Mouse (Mus musculus) heart, embryonic 11.5 days (tissue): ENCODE measurements around the gene Tmem258. TPM values are rescaled to one million over a fixed set of nuclear protein-coding genes. Genes with fewer than 3 reads are reported as not detected.

Experiments
- ATAC-seq: fragments of 200-750 bp; cut with Nextera tagmentation; replicated peaks from 2 replicates; pipeline ENCODE4 v1.8.0; 2017; ENCODE audit warnings: moderate library complexity; ENCODE audit not compliant: insufficient number of reproducible peaks, low FRiP score, low TSS enrichment
- H3K27ac ChIP-seq: fragments of 300-500 bp; sonication (generic); 2 replicates; pipeline ENCODE4 v1.5.1; 2014; ENCODE audit warnings: mild to moderate bottlenecking, low read depth, low read length
- H3K27me3 ChIP-seq: fragments of 300-500 bp; sonication (generic); 2 replicates; pipeline ENCODE4 v1.6.1; 2014; ENCODE audit warnings: mild to moderate bottlenecking, low read length, mixed read lengths; ENCODE audit not compliant: control insufficient read depth, insufficient read depth
- H3K36me3 ChIP-seq: fragments of 300-500 bp; sonication (generic); 2 replicates; pipeline ENCODE4 v1.6.1; 2014; ENCODE audit warnings: mild to moderate bottlenecking, low read length, moderate library complexity, mixed read lengths; ENCODE audit not compliant: control insufficient read depth, insufficient read depth
- H3K4me1 ChIP-seq: fragments of 300-500 bp; sonication (generic); 2 replicates; pipeline ENCODE4 v1.6.1; 2014; ENCODE audit warnings: low read length; ENCODE audit not compliant: control insufficient read depth, insufficient read depth
- H3K4me2 ChIP-seq: fragments of 300-500 bp; sonication (generic); 2 replicates; pipeline ENCODE4 v1.6.1; 2014; ENCODE audit warnings: mild to moderate bottlenecking, moderate library complexity
- H3K4me3 ChIP-seq: fragments of 300-500 bp; sonication (generic); 2 replicates; pipeline ENCODE4 v1.5.1; 2014; ENCODE audit warnings: low read depth, low read length
- H3K9ac ChIP-seq: fragments of 300-500 bp; sonication (generic); 2 replicates; pipeline ENCODE4 v1.6.1; 2014; ENCODE audit warnings: mild to moderate bottlenecking, low read depth, low read length, moderate library complexity
- H3K9me3 ChIP-seq: fragments of 300-500 bp; sonication (generic); replicated peaks from 2 replicates; pipeline ENCODE4 v1.6.1; 2016; ENCODE audit warnings: low read length; ENCODE audit not compliant: control insufficient read depth
- WGBS: fragments of 180-500 bp; shearing (Covaris S2); extraction: QIAGEN DNeasy Blood & Tissue Kit; methylation state at CpG from one replicate; pipeline ENCODE4 v1.1.7; 2014; ENCODE audit not compliant: insufficient replicate concordance; 5-methylcytosine and 5-hydroxymethylcytosine counted together
- polyA plus RNA-seq: library from polyadenylated mRNA; unstranded; fragments of >200 nt; fragmentation: Nextera tagmentation; extraction: Ambion mirVana; gene quantifications from 2 replicates; pipeline ENCODE4 v1.2.1, GENCODE M21; 2014

Tmem258 gene
- polyA plus RNA-seq, 1 experiment from 2014 or later, result 412 TPM

DNA sequence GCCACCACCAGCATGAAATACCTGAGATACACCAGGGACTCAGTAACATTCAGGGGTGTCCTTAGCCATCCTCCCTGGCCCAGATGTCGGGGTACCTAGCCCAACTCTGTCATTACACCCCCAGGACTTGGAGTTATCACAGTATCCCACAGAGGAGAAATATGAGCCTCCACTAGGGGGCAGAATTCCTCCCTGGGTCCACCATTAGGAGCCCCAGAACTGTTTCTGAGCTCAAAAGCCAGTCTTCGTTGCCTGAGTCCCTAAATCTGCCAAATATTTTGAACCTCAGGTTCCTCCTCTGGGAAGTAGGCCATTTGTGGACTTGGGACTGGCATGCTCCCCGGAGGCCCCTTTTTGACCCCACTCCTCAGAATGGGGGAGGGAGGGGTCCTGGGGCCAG, 15.3 kb downstream of the Tmem258 start:
- Histone ChIP-seq H3K4me2 (no peak overlapping the region), H3K36me3 (no peaks in the 10 kb centered on the region), H3K27ac (no peak overlapping the region), H3K4me3 (no peak overlapping the region), H3K27me3 (no peaks in the 10 kb centered on the region), H3K9ac (no peak overlapping the region), H3K4me1 (peaks cover 7% of the 10 kb centered on the region), H3K9me3 (no peaks in the 10 kb centered on the region)
- WGBS, result 52% methylated on average over 3 of the region's 3 CpGs
- ATAC-seq, result no peak

DNA sequence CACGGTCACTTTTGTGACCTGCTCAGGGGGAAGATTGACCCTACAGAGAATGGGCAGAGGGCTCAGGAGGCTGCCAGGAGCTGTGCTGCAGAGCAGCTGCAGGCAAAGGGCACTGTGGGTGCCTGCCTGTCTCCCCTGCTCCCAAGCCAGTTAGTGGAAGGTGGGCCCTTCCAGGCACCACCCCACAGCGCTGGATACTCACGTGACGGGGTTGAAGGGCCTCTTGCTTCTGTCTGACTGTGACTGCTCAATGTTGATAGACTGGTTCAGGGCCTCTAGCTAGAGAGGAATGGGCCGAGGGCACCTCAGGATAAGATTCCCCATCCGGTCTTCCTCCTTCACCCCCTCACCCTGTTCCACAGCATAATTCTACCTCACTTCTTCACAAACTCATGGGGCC, 15.8 kb downstream of the Tmem258 start:
- Histone ChIP-seq H3K36me3 (no peaks in the 10 kb centered on the region), H3K27ac (no peak overlapping the region), H3K4me1 (peaks cover 10% of the 10 kb centered on the region), H3K27me3 (no peaks in the 10 kb centered on the region), H3K4me2 (no peak overlapping the region), H3K9ac (no peak overlapping the region), H3K4me3 (no peak overlapping the region), H3K9me3 (no peaks in the 10 kb centered on the region)
- 71% methylated on average over 6 of the region's 6 CpGs for WGBS
- ATAC-seq, result no peak

DNA sequence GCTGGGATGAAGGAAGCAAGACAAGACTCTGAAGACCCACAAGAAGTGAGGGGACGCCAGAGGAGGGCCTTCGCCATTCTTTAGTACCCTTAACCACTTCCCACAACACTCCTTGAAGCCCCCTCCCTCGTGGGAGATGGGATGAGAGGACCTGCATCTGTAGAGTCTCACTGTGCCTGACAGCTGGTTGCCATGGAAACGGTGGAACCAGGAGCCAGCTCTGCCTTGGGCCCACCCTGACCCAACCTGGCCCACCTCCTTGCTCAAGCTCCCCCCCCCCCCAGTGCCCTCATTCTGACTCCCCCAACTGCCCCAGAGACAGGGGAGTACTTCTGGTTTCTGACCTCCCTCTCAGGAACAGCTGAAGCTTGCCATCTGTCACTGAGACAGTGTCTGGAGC, 17.8 kb downstream of the Tmem258 start:
- H3K9ac ChIP-seq, result no peak overlapping the region
- H3K4me3 ChIP-seq, result no peak overlapping the region
- no peaks in the 10 kb centered on the region for H3K36me3 ChIP-seq
- 0 out of 2 replicates have a peak overlapping the region, but pooled peaks have one; percentile 41 for H3K27ac ChIP-seq
- no peaks in the 10 kb centered on the region for H3K9me3 ChIP-seq
- H3K4me2 ChIP-seq, result no peak overlapping the region
- H3K27me3 ChIP-seq, result no peaks in the 10 kb centered on the region
- 37% methylated on average over 4 of the region's 4 CpGs for whole genome bisulfite sequencing
- no peak; the same call in 1 of the 2 replicates for ATAC-seq
- H3K4me1 ChIP-seq, result peaks cover 21% of the 10 kb centered on the region

DNA sequence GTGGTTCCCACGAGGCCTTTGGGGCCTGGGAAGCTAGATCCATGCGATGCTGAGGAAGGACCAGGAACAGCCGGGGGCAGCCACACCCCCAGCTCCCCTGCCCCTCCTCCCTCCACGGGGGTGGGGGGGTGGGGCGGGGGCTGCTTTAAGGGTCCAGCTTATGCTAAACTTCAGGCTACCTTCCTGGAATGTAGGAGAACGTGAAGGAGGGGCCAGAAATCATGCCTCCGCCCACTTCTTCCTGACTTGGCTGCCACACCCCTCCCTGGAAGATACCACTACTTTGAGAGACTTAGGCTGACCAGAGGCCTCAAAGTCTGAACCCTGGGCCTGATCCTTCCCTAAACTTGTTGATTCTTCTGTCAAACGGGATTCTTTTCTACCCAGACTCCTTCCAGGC, 18.8 kb downstream of the Tmem258 start:
- no peak overlapping the region for H3K9ac ChIP-seq
- ATAC-seq, result 0 out of 2 replicates have a peak, but pooled peaks have one; percentile 8
- no peak overlapping the region for H3K4me2 ChIP-seq
- H3K9me3 ChIP-seq, result no peaks in the 10 kb centered on the region
- no peaks in the 10 kb centered on the region for H3K36me3 ChIP-seq
- H3K27ac ChIP-seq, result peak overlapping the region; percentile 41; the same call in 1 of the 2 replicates
- WGBS, result 26% methylated on average over 8 of the region's 8 CpGs
- H3K4me3 ChIP-seq, result no peak overlapping the region
- H3K4me1 ChIP-seq, result peaks cover 21% of the 10 kb centered on the region
- H3K27me3 ChIP-seq, result no peaks in the 10 kb centered on the region

DNA sequence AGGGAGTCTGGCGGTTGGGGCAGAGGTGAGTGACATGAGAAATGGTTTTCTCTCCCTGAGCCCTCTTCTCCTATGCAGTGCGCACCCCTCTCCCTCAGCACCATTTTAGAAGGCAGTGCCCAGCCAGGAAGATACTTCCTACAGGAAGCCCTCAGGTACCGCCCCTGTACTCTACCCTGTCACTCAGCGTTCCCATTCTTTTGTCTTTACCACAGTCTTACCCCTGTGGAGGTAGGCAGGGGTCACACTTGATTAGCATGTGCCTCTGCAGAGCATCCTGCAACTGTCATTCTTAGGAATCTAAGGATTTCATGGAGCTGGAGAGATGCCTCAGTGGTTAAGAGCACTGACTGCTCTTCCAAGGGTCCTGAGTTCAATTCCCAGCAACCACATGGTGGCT, 19.7 kb downstream of the Tmem258 start:
- Histone ChIP-seq H3K4me3 (no peak overlapping the region), H3K9ac (no peak overlapping the region)

DNA sequence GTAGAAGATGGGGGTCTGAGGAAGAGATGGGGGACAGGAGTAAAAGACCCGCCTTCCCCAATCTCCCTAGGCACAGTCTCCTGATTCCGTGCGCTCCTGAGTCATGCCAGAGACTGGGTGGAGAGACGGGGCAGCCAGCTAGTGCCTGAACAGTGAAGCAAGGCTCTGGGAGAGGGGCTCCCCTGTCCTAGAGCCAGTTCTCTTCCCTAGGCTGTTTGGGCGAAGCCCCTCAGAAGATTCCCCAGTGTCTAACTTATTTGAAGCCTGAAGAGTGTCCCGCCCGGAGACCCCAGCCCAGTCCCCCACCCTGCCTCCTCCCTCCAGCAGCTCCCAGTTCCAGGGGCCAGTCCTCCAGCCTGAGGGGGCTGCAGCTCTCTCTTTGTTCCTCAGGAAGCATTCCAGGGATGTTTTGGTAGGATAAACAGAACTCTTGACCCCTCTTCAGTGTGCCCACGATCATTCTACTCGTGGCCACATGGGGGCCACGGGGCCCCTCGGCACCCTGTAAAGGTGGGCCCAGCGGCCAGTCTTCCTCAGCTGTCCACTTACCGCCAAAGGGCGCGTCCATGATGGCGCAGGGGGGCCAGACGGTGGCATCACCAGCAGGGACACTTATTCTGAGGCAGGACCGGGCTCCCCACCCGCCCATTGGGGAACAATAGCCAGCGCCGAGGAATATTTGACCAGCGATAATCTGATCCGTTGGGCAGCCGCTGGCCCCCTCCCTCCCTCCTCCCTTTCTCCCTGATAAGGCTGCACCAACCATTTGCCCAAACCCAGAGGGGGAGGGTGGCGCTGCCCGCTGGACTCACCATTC, 21.0 kb downstream of the Tmem258 start:
- H3K27ac ChIP-seq, result peak overlapping the region; percentile 64
- no peaks in the 10 kb centered on the region for H3K27me3 ChIP-seq
- no peaks in the 10 kb centered on the region for H3K36me3 ChIP-seq
- no peak for ATAC-seq
- WGBS, result 12% methylated on average over 26 of the region's 26 CpGs
- H3K9me3 ChIP-seq, result no peaks in the 10 kb centered on the region
- H3K4me3 ChIP-seq, result peak overlapping the region; percentile 30
- H3K4me1 ChIP-seq, result peaks cover 26% of the 10 kb centered on the region
- H3K4me2 ChIP-seq, result peak overlapping the region; percentile 66
- peak overlapping the region; percentile 60 for H3K9ac ChIP-seq

More for the DNA sequence above, 19.7 kb downstream of the Tmem258 start:
- Histone ChIP-seq H3K36me3 (no peaks in the 10 kb centered on the region), H3K4me1 (peaks cover 21% of the 10 kb centered on the region), H3K27ac (no peak overlapping the region), H3K9me3 (no peaks in the 10 kb centered on the region), H3K4me2 (no peak overlapping the region), H3K27me3 (no peaks in the 10 kb centered on the region)
- WGBS, result 66% methylated on average over 4 of the region's 4 CpGs
- ATAC-seq, result no peak

DNA sequence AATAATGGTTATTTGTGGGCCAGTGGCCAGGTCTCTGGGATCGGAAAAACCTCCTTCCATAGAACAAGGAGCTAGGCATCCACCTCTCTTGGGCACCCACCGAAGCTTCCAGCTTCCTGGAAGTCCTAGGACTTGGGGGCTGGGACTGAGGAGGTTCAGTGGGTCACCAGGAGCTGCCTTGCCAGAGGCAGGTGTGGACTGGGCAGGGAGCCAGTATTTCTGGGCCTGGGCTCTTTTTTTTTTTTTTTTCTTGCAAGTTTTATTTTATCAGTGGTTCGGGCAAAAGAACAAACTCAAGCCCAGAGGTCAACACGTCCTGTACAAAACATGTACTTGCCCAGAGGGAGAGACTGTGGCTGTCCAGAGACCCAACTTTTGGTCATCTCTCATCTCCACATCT, 22.0 kb downstream of the Tmem258 start:
- no peak for ATAC-seq
- Histone ChIP-seq H3K27ac (peak overlapping the region; percentile 64; the same call in 1 of the 2 replicates), H3K9me3 (no peaks in the 10 kb centered on the region), H3K4me3 (no peak overlapping the region), H3K4me2 (peak overlapping the region; percentile 66; the same call in 1 of the 2 replicates), H3K9ac (no peak overlapping the region), H3K4me1 (peaks cover 26% of the 10 kb centered on the region), H3K27me3 (no peaks in the 10 kb centered on the region), H3K36me3 (no peaks in the 10 kb centered on the region)
- 57% methylated on average over 4 of the region's 4 CpGs for WGBS

DNA sequence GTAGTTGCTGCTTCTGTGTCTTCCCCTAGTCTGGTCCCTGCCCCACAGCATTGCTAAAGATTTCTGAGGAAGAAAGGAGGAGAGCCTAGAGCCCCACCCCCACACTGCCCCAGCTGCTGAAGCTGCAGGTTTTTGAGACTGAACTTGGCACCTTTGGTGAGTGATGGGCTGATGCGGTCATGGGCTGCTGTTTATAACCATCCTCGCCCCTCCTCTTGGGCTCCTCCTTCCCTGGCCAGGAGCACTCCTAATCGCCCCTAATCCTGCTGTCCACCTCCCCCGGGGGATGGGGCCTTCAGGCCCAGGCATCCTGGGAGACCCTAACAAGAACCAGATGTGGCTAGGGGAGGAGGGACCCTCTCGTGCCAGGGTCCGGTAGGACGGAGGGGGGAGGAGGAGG, 27.2 kb downstream of the Tmem258 start:
- Histone ChIP-seq H3K4me2 (peak overlapping the region; percentile 27; the same call in 1 of the 2 replicates), H3K4me1 (peaks cover 11% of the 10 kb centered on the region), H3K9me3 (no peaks in the 10 kb centered on the region), H3K9ac (no peak overlapping the region), H3K4me3 (no peak overlapping the region), H3K27me3 (0 out of 2 replicates have a peak, but pooled peaks cover 3% of the 10 kb centered on the region), H3K27ac (peak overlapping the region; percentile 62), H3K36me3 (no peaks in the 10 kb centered on the region)
- peak; percentile 55; the same call in 1 of the 2 replicates for ATAC-seq
- WGBS, result 20% methylated on average over 7 of the region's 7 CpGs
